Mouse (Mus musculus): ENCODE measurements around the gene Rhou. TPM values are rescaled to one million over a fixed set of nuclear protein-coding genes. Genes with fewer than 3 reads are reported as not detected.
A peak's percentile ranks its signal among the peaks of the same experiment; 100 is the strongest.
"Not testable (repeated sequence)": the region's sequence is repeated elsewhere in the genome, so short reads cannot be mapped to it uniquely, and the experiment has no call there.

Gene Rhou
- total and polyA plus RNA-seq, 3 experiments, result 4.1 to 5.8 (median 5.5) TPM

DNA sequence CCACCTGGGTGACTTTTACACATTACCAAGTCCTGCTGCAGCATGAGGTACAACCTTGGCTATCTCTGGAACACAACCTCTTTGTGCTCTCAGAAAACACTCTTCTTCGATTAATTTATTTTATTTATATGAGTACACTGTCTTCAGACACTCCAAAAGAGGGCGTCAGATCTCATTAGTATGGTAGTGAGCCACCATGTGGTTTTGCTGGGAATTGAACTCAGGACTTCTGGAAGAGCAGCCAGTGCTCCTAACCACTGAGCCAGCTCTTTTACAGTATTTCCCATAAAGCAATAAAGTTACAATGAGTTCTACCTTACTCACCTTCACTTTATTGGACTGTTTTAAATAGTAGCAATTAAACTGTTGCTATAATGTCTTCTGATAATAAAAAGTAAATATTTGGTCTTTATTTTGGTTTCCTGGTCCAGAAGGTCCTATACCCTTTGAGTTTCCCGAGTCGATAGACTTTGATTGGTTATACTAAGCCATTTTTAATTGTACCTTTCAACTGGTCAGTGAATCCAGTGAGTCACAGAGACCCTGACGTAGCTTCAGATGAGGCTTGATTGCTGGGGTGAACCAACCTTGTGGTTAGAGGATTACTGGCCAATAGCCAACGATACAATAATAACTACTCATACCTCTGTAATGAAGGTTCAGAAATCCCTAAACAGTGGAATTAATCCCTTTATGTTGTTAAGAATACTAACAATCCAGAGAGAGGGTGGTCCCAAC is 26.1 kb upstream of the Rhou start:
- WGBS, result 67% methylated on average over 6 of the region's 6 CpGs
- H3K79me2 ChIP-seq (replicated peaks; ENCODE audit: control insufficient read depth, insufficient read depth, low read length), result no peaks in the 10 kb centered on the region

DNA sequence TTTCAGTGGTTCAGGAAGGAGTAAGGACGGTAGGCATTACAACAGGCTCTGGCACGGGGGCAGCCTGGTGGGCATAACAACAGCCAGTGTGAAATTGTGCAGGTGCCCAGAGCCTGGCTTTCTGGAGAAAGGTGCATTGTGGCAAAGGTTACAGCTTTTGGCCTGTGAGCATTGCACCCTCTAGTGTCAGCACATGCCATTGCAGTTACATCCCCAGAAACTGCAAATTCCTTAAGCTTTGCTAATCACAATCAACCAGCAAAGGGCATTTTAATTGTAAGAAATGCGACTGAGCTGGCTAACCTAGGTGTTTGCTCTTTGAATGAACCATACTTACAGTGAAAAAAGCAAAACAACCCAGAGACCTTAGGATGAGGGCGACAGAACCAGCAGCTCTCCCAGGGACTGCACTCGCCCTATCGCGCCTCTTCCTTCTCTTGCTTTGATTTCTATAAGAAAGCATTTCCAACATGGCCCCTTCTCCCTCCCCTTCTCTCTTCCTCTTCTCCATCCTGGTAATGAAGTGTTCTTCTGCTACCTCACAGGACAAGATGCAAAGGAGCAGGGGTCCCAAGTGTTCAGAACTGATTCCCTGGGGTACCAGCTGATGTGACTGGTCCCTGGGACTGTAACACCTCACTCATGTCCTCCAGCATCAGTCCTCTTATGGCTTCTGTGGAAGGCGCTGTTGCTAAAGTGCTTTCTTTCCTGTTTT is 25.3 kb upstream of the Rhou start:
- H3K36me3 ChIP-seq (ENCODE audit: control insufficient read depth, insufficient read depth, low read length), result no peaks in the 10 kb centered on the region
- H3K9ac ChIP-seq (ENCODE audit: low read depth, low read length), result no peak overlapping the region
- H3K4me1 ChIP-seq (ENCODE audit: control insufficient read depth, insufficient read depth, low read length), result peaks cover 3% of the 10 kb centered on the region
- no peaks in the 10 kb centered on the region for H3K79me2 ChIP-seq (replicated peaks; ENCODE audit: control insufficient read depth, insufficient read depth, low read length)
- DNase-seq, result peak; percentile 56 to 68
- H3K27me3 ChIP-seq (ENCODE audit: control insufficient read depth, insufficient read depth, low read length), result no peaks in the 10 kb centered on the region
- peak overlapping the region; percentile 43 for H3K4me3 ChIP-seq
- 2% methylated on average over 8 of the region's 8 CpGs for WGBS
- peak; percentile 51; the same call in 1 of the 2 replicates for TF ChIP-seq EP300 (IDR thresholded peaks at IDR 0.05; ENCODE audit: insufficient read depth, low read depth, low read length)
- no peak; the same call in 1 of the 2 replicates for TF ChIP-seq CTCF (IDR thresholded peaks at IDR 0.05)
- H3K27ac ChIP-seq, result no peak overlapping the region
- intact Hi-C loops (cut with DNase I), result no loop called here

More for the DNA sequence above, 26.1 kb upstream of the Rhou start:
- TF ChIP-seq CTCF (IDR thresholded peaks at IDR 0.05) (0 out of 2 replicates have a peak, but pooled peaks have one; percentile 7), EP300 (IDR thresholded peaks at IDR 0.05; ENCODE audit: insufficient read depth, low read depth, low read length) (no peak)
- Histone ChIP-seq H3K27me3 (ENCODE audit: control insufficient read depth, insufficient read depth, low read length) (no peaks in the 10 kb centered on the region), H3K4me3 (no peak overlapping the region), H3K4me1 (ENCODE audit: control insufficient read depth, insufficient read depth, low read length) (peaks cover 3% of the 10 kb centered on the region), H3K9ac (ENCODE audit: low read depth, low read length) (no peak overlapping the region), H3K36me3 (ENCODE audit: control insufficient read depth, insufficient read depth, low read length) (no peaks in the 10 kb centered on the region), H3K27ac (no peak overlapping the region)
- intact Hi-C loops (cut with DNase I), result no loop called here
- no peak for DNase-seq

DNA sequence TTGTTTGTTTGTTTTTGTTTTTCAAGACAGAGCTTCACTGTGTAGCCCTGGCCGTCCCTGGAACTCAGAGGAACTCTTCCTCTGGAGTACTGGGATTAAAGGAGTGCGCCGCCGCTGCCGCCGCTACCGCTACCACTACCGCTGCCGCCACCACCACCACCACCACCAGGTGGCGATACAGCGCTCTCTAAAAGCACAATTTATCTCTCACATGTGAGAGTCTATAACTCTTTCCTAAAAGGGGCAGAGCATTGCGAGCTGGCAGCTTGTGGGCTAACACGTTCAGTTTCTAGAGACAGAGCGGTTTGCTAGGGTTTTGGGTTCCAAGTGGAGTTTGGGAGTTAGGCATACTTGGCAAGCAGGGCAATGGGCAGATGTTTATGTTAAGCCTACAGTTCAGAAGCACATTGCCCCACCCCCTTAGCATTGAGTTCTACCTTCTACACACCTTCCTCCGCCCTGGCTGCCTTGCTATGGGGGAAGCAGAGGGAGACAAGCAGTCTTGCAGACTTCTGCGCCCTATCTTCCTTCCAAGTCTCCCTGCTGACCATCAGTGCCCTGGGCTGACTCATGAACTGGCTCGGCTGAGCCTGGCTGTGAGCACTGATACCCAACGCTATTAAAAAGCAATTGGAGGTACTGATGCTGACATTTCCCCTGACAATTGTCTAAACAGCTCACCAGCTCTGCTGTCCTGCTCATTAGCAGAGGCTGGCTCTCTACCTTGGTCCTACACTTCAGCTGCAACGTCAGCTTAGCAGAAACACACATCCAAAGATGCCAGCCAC is 24.6 kb upstream of the Rhou start:
- Histone ChIP-seq H3K4me1 (ENCODE audit: control insufficient read depth, insufficient read depth, low read length) (peaks cover 3% of the 10 kb centered on the region), H3K27ac (no peak overlapping the region), H3K36me3 (ENCODE audit: control insufficient read depth, insufficient read depth, low read length) (no peaks in the 10 kb centered on the region), H3K4me3 (peak overlapping the region; percentile 43), H3K79me2 (replicated peaks; ENCODE audit: control insufficient read depth, insufficient read depth, low read length) (no peaks in the 10 kb centered on the region), H3K9ac (ENCODE audit: low read depth, low read length) (no peak overlapping the region), H3K27me3 (ENCODE audit: control insufficient read depth, insufficient read depth, low read length) (no peaks in the 10 kb centered on the region)
- 9% methylated on average over 19 of the region's 19 CpGs for WGBS
- TF ChIP-seq POLR2A (IDR thresholded peaks at IDR 0.05; ENCODE audit: insufficient read depth, low read depth, low read length), result no peak
- TF ChIP-seq CTCF (IDR thresholded peaks at IDR 0.05), result peak; percentile 89
- intact Hi-C loops (cut with DNase I), result no loop called here
- DNase-seq, result peak; percentile 67 to 81

DNA sequence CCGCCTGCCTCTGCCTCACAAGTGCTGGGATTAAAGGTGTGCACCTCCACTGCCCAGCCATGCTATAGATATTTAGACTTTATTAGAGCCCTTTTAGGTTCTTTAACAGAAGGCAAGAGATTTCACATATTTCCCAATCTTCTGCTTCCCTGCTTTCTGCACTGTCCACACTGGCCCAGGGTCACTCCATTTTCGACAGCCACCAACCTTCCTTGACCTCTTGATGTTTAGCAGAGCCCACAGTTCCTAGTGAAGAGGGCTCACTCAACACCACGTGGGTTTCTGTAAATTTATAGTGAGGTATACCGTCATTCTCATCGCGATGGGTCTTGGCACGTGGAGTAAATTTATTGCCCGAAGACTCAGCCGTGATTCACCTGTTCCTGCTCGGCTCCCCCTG is 23.7 kb upstream of the Rhou start:
- Histone ChIP-seq H3K36me3 (ENCODE audit: control insufficient read depth, insufficient read depth, low read length) (no peaks in the 10 kb centered on the region), H3K79me2 (replicated peaks; ENCODE audit: control insufficient read depth, insufficient read depth, low read length) (no peaks in the 10 kb centered on the region), H3K27ac (no peak overlapping the region), H3K4me3 (no peak overlapping the region), H3K9ac (ENCODE audit: low read depth, low read length) (no peak overlapping the region), H3K4me1 (ENCODE audit: control insufficient read depth, insufficient read depth, low read length) (peaks cover 3% of the 10 kb centered on the region), H3K27me3 (ENCODE audit: control insufficient read depth, insufficient read depth, low read length) (no peaks in the 10 kb centered on the region)
- DNase-seq, result no peak
- no peak for TF ChIP-seq CTCF (IDR thresholded peaks at IDR 0.05)
- TF ChIP-seq EP300 (IDR thresholded peaks at IDR 0.05; ENCODE audit: insufficient read depth, low read depth, low read length), result no peak
- TF ChIP-seq POLR2A (IDR thresholded peaks at IDR 0.05; ENCODE audit: insufficient read depth, low read depth, low read length), result no peak
- WGBS, result 50% methylated on average over 10 of the region's 10 CpGs
- intact Hi-C loops (cut with DNase I), result no loop called here

DNA sequence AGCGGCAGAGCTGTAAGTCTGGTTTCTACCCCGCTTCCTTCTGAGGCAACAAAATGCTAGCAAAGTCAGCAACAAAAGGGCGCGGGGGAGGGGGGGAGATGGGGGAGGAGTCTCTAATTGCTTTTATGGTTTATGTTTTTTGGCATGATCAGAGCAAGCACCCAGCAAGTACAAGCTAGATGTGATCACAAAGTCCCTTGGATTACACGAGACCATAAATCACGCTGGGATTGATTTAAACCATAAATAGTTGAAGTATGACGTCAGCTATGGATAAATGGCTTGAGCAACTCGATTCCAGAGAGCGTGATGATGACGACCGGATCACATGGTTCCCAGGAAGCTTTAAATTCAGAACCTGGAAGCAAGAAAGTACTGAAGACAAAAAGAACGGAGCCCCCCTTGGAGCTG is 22.9 kb upstream of the Rhou start:
- intact Hi-C loops (cut with DNase I), result no loop called here
- no peak overlapping the region for H3K9ac ChIP-seq (ENCODE audit: low read depth, low read length)
- no peak for TF ChIP-seq POLR2A (IDR thresholded peaks at IDR 0.05; ENCODE audit: insufficient read depth, low read depth, low read length)
- TF ChIP-seq EP300 (IDR thresholded peaks at IDR 0.05; ENCODE audit: insufficient read depth, low read depth, low read length), result no peak
- TF ChIP-seq CTCF (IDR thresholded peaks at IDR 0.05), result no peak
- no peaks in the 10 kb centered on the region for H3K27me3 ChIP-seq (ENCODE audit: control insufficient read depth, insufficient read depth, low read length)
- H3K36me3 ChIP-seq (ENCODE audit: control insufficient read depth, insufficient read depth, low read length), result no peaks in the 10 kb centered on the region
- H3K79me2 ChIP-seq (replicated peaks; ENCODE audit: control insufficient read depth, insufficient read depth, low read length), result no peaks in the 10 kb centered on the region
- no peak overlapping the region for H3K27ac ChIP-seq
- WGBS, result 34% methylated on average over 12 of the region's 12 CpGs
- DNase-seq, result no peak
- H3K4me1 ChIP-seq (ENCODE audit: control insufficient read depth, insufficient read depth, low read length), result peaks cover 3% of the 10 kb centered on the region
- no peak overlapping the region for H3K4me3 ChIP-seq

DNA sequence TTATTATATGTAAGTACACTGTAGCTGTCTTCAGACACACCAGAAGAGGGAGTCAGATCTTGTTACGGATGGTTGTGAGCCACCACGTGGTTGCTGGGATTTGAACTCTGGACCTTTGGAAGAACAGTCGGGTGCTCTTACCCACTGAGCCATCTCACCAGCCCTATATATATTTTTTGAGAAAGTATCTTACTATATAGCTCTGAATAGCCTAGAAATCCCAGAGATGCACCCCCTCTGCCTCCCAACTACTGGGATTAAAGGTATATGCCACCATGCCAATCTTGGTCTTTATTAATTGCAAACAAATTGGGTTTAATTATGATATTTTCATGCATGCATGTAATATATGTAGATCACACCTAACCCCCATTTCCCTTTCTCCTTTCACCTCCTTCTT is 22.0 kb upstream of the Rhou start:
- H3K36me3 ChIP-seq (ENCODE audit: control insufficient read depth, insufficient read depth, low read length); H3K4me3 ChIP-seq; H3K27ac ChIP-seq; H3K27me3 ChIP-seq (ENCODE audit: control insufficient read depth, insufficient read depth, low read length); H3K4me1 ChIP-seq (ENCODE audit: control insufficient read depth, insufficient read depth, low read length); intact Hi-C loops (cut with DNase I); H3K79me2 ChIP-seq (replicated peaks; ENCODE audit: control insufficient read depth, insufficient read depth, low read length); DNase-seq; H3K9ac ChIP-seq (ENCODE audit: low read depth, low read length): not testable (repeated sequence)
- 71% methylated on average over 3 of the region's 3 CpGs for WGBS
